Mouse (Mus musculus) G1E (cell line): Measurements from ENCODE around the gene Cobl. TPM values are rescaled to one million over a fixed set of nuclear protein-coding genes. Genes with fewer than 3 reads are reported as not detected.

Experiments used
- ATAC-seq: 2 replicates; pipeline ENCODE4 v1.8.0; 2016; ENCODE audit warnings: mild to moderate bottlenecking; ENCODE audit not compliant: insufficient number of reproducible peaks, poor library complexity, low FRiP score, severe bottlenecking; ENCODE audit errors: extremely low read depth
- DNase-seq: peaks from one replicate; pipeline ENCODE4 v3.0.0; 2012; ENCODE audit warnings: low spot score
- H3K27me3 ChIP-seq: 2 replicates; pipeline ENCODE4 v1.6.1; 2012; ENCODE audit warnings: mild to moderate bottlenecking, low read length, inconsistent platforms; ENCODE audit not compliant: insufficient read depth
- H3K36me3 ChIP-seq: replicated peaks from 2 replicates; pipeline ENCODE3; 2012; ENCODE audit warnings: mild to moderate bottlenecking, inconsistent platforms
- H3K4me1 ChIP-seq: 2 replicates; pipeline ENCODE4 v1.6.1; 2012; ENCODE audit warnings: low read depth, low read length, inconsistent platforms, mixed read lengths; ENCODE audit not compliant: insufficient read depth
- H3K4me3 ChIP-seq: 2 replicates; pipeline ENCODE4 v1.5.1; 2012; ENCODE audit warnings: low read depth, mild to moderate bottlenecking, inconsistent platforms, low read length, moderate library complexity, mixed read lengths
- H3K9me3 ChIP-seq: replicated peaks from 2 replicates; pipeline ENCODE4 v1.6.1; 2012; ENCODE audit warnings: inconsistent platforms
- CTCF ChIP-seq: IDR thresholded peaks from 2 replicates; pipeline ENCODE4 v1.5.1; 2012; ENCODE audit warnings: low read depth, low read length, inconsistent platforms, mixed read lengths
- GATA1 ChIP-seq: IDR thresholded peaks from 2 replicates; pipeline ENCODE4 v1.6.1; 2012; ENCODE audit warnings: borderline replicate concordance, low read length, inconsistent platforms, mixed read lengths
- GATA2 ChIP-seq: IDR thresholded peaks from 2 replicates; pipeline ENCODE4 v1.6.1; 2012; ENCODE audit warnings: low read depth, low read length, inconsistent platforms, borderline replicate concordance
- POLR2AphosphoS5 ChIP-seq: IDR thresholded peaks from 2 replicates; pipeline ENCODE4 v1.6.1; 2012; ENCODE audit warnings: low read depth, low read length, inconsistent platforms; ENCODE audit not compliant: insufficient replicate concordance
- TAL1 ChIP-seq: conservative IDR thresholded peaks from 2 replicates; pipeline ENCODE4 v1.6.1; 2012; ENCODE audit warnings: low read depth, low read length, inconsistent platforms, mixed read lengths
- polyA plus RNA-seq: library from polyadenylated mRNA; stranded (reverse); fragments of >175 nt; gene quantifications from 2 replicates; pipeline ENCODE4 v1.2.3, GENCODE M21; 2012
- total RNA-seq, 2 experiments: library from RNA; stranded (forward) in 1 of 2; stranded (reverse) in 1 of 2; fragments of 200-1000 nt in 1 of 2; fragments of >200 nt in 1 of 2; fragmentation: Nextera tagmentation in 1 of 2; gene quantifications; 2 replicates each; pipeline ENCODE4 v1.2.3; 2014 to 2017

Gene Cobl
- total and polyA plus RNA-seq, 3 experiments: 0.22 TPM; not detected in 2

DNA sequence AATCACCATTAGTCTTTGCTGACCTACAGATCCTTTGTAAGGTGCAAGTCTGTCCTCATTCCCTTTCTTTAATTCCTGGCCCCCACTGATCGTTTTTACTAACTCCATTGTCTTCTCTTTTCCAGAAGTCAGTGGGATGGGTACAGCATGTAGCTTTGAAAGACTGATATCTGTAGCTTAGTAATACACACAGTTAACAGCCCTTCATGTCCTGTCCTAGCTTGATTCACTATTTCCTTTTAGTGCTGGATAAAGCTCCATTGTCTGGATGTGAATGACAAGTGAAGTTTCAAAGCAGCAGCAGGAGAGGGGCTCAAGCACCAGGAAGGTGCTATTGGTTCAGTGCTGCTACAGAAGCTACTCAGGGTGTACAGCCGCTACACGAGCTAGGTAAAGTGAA, 28.9 kb downstream of the Cobl start:
- Histone ChIP-seq H3K4me1 (no peaks in the 10 kb centered on the region), H3K4me3 (no peak overlapping the region), H3K9me3 (no peaks in the 10 kb centered on the region), H3K27me3 (no peaks in the 10 kb centered on the region), H3K36me3 (no peaks in the 10 kb centered on the region)
- no peak for ATAC-seq
- TF ChIP-seq GATA2 (no peak), POLR2AphosphoS5 (no peak), CTCF (no peak), GATA1 (no peak), TAL1 (no peak)
- DNase-seq: no peak

- ATAC-seq (no peak), DNase-seq (no peak)
- Histone ChIP-seq H3K27me3 (no peaks in the 10 kb centered on the region), H3K4me1 (no peaks in the 10 kb centered on the region), H3K4me3 (no peak overlapping the region), H3K36me3 (no peaks in the 10 kb centered on the region), H3K9me3 (no peaks in the 10 kb centered on the region)
- no peak for TF ChIP-seq CTCF
- TF ChIP-seq GATA1: no peak
- TF ChIP-seq GATA2: no peak
Observed at GRCm38 (mm10) chr11:12435018-12435417, 29.7 kb downstream of the Cobl start.

DNA sequence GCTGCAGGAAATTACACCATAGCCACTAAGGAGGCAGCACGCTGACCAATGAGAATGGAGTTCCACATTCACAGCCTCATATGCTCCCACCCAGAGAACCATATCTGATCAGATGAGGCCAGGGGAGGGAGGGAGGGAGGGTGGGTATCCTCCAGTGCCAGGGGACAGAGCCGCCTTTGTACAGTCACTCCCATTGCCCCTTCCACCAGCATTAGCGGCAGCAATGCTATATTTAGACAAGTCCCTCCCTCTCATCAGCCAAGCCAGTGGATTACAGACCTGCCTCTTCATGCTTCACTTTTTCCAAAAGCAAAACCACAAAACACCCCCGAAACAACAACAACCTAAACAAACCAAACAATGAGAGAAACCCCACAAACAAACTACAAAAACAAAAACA, 30.2 kb downstream of the Cobl start:
- no peaks in the 10 kb centered on the region for H3K27me3 ChIP-seq
- H3K9me3 ChIP-seq: no peaks in the 10 kb centered on the region
- H3K4me3 ChIP-seq: no peak overlapping the region
- no peak for TF ChIP-seq POLR2AphosphoS5
- no peak for TF ChIP-seq GATA2
- no peak for TF ChIP-seq TAL1
- TF ChIP-seq CTCF: no peak
- TF ChIP-seq GATA1: no peak
- H3K36me3 ChIP-seq: no peaks in the 10 kb centered on the region
- DNase-seq (no peak), ATAC-seq (no peak)
- no peaks in the 10 kb centered on the region for H3K4me1 ChIP-seq

GRCm38 (mm10) chr11:12431911-12432310, 32.8 kb downstream of the Cobl start:
- DNase-seq: no peak
- Histone ChIP-seq H3K4me3 (no peak overlapping the region), H3K36me3 (no peaks in the 10 kb centered on the region), H3K9me3 (no peaks in the 10 kb centered on the region), H3K27me3 (no peaks in the 10 kb centered on the region), H3K4me1 (no peaks in the 10 kb centered on the region)
- no peak for ATAC-seq
- TF ChIP-seq GATA1 (no peak), TAL1 (no peak), CTCF (no peak)

DNA sequence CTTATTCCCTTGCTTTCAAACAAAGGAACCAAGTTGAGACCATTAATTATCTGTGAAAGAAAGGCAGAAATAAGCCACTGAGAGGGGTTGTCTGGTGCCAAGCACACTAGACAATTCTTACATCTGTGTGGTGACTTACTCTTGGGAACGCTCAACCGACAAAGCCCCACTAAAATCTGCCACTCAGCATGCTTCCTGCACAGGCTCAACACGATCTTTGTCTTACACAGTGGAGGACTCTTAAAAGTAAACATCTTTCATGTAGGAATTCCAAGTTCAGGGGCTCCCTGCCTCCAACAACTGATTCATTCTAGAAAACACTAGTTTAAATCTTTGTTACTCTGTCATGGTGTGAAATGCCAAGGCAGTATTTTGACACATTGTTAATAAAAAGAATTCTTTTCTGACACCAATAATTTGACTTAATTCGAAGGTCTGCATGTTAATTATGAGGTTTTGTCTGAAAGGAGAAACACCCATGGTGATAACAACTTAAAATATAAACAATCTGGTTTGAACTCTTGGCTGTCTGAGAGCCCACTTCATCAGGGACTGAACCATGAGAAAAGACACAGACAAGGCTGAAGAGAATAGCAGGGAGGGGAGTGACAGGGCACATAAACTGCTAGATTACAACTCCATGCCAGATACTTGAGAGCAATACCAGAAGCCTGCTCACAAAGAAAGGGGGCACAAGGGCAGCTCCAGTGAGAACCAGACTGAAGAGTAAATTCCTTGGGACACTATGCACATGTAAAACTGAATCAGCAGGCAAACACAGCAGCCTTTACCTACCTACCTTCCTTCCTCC, 34.3 kb downstream of the Cobl start:
- Histone ChIP-seq H3K4me3 (no peak overlapping the region), H3K36me3 (no peaks in the 10 kb centered on the region), H3K4me1 (no peaks in the 10 kb centered on the region), H3K27me3 (no peaks in the 10 kb centered on the region), H3K9me3 (no peaks in the 10 kb centered on the region)
- ATAC-seq: no peak
- no peak for DNase-seq
- no peak for TF ChIP-seq TAL1
- no peak for TF ChIP-seq GATA2
- TF ChIP-seq GATA1: no peak
- no peak for TF ChIP-seq POLR2AphosphoS5
- no peak for TF ChIP-seq CTCF

- TF ChIP-seq GATA2 (no peak), POLR2AphosphoS5 (no peak), GATA1 (no peak), TAL1 (no peak), CTCF (no peak)
- Histone ChIP-seq H3K4me1 (no peaks in the 10 kb centered on the region), H3K4me3 (no peak overlapping the region), H3K27me3 (no peaks in the 10 kb centered on the region), H3K36me3 (no peaks in the 10 kb centered on the region), H3K9me3 (no peaks in the 10 kb centered on the region)
- DNase-seq (no peak), ATAC-seq (no peak)
Observed at GRCm38 (mm10) chr11:12426746-12427145, 38.0 kb downstream of the Cobl start.

- DNase-seq (no peak), ATAC-seq (no peak)
- Histone ChIP-seq H3K9me3 (no peaks in the 10 kb centered on the region), H3K27me3 (no peaks in the 10 kb centered on the region), H3K36me3 (no peaks in the 10 kb centered on the region), H3K4me3 (no peak overlapping the region), H3K4me1 (no peaks in the 10 kb centered on the region)
- no peak for TF ChIP-seq CTCF
Observed at GRCm38 (mm10) chr11:12424205-12424604, 40.6 kb downstream of the Cobl start.
